Mouse (Mus musculus): ENCODE measurements around the gene Gfi1b. TPM values are rescaled to one million over a fixed set of nuclear protein-coding genes. Genes with fewer than 3 reads are reported as not detected.

Gfi1b gene
- polyA plus RNA-seq, 1 experiment, result not detected

DNA sequence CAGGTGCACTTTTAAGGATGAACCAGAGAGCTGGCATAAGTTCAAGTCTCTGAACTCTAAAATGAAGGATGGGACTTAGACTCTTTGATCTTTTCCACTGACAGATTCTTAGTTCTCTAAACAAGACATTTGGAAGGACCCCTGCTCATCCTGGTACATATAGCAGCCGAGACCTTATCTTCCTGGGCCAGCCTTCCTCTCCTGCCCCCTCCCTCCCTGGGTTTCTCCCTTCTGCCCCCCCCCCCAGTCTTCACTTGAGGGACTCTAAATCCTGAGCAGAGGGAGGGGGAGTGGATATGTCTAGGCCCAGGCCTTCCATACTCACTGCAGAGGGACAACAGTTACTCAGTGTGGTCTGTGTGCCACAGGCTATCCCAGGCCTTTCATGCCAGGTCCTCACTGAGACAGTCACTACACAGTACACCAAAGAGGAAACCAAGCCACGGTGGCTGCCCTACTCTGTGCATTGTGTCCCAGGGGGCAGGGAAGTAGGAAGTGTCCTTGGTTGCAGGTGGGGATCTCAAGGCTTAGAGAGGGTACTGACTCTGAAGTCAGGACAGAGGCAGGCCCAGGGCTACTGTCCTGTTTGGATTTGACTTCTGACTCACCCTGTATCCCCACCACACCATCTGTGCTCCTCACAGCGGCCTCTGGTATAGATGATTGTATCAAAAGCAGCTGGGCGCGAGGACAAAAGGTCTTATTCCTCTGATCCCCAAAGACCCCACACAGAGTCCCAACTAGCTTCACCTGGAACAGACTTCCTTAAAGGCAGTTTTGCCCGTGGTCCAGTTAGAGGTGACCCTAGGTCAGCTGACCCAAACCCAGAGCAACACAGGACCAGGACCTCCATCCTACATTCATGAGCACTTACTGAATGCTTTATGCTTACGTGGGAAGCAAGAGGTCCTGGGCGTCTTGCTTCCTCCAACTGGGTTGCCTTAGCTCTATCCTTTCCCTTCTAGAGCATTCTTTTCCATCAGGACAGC, 4.0 kb downstream of the Gfi1b start:
- Histone ChIP-seq H3K79me3 (ENCODE audit: low read depth) (no peaks in the 10 kb centered on the region), H3K27me3 (ENCODE audit: control insufficient read depth, insufficient read depth, insufficient read length) (peaks cover 44% of the 10 kb centered on the region), H3K79me2 (ENCODE audit: control insufficient read depth, insufficient read depth) (no peaks in the 10 kb centered on the region), H3ac (ENCODE audit: control insufficient read depth, insufficient read length, low read depth) (no peak overlapping the region), H3K36me3 (ENCODE audit: control insufficient read depth, insufficient read depth) (no peaks in the 10 kb centered on the region), H3K4me3 (ENCODE audit: insufficient read depth, poor library complexity, severe bottlenecking) (no peak overlapping the region)
- TF ChIP-seq MYOD1 (IDR thresholded peaks at IDR 0.05; ENCODE audit: control insufficient read depth, insufficient read length, low read depth), result no peak
- TF ChIP-seq USF1 (IDR thresholded peaks at IDR 0.05; ENCODE audit: low read depth), result no peak
- no peak for TF ChIP-seq MAX (IDR thresholded peaks at IDR 0.05)
- no peak for TF ChIP-seq CTCF (IDR thresholded peaks at IDR 0.05; ENCODE audit: control insufficient read depth, insufficient read depth, insufficient read length)
- TF ChIP-seq CEBPB (IDR thresholded peaks at IDR 0.05; ENCODE audit: low read depth), result no peak
- no peak for TF ChIP-seq FOSL1 (IDR thresholded peaks at IDR 0.05; ENCODE audit: insufficient read depth, low read length, poor library complexity, severe bottlenecking)
- TF ChIP-seq MYOG (IDR thresholded peaks at IDR 0.05; ENCODE audit: control insufficient read depth, extremely low read depth, insufficient read length), result no peak

DNA sequence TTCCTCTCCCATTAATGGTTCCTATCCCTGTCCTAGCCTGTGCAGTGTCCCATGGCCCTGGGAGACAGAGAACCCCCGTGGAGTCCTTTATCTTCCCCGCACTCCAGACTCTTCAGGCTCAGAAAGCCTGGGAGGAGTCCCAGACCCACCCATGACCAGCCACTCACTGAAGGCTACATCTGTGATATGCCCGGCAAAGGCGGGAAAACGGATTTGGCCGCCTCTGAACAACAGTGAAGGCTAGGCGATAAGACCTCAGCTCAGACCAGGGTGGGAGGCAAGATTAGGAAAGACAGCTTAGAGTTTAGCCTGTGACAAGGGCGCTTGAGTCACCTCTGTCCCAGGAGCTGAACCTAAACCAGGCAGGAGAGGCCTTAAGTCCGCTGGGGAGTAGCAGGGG, 4.9 kb downstream of the Gfi1b start:
- Histone ChIP-seq H3K79me3 (ENCODE audit: low read depth) (no peaks in the 10 kb centered on the region), H3ac (ENCODE audit: control insufficient read depth, insufficient read length, low read depth) (no peak overlapping the region), H3K79me2 (ENCODE audit: control insufficient read depth, insufficient read depth) (no peaks in the 10 kb centered on the region), H3K27me3 (ENCODE audit: control insufficient read depth, insufficient read depth, insufficient read length) (peaks cover 44% of the 10 kb centered on the region), H3K36me3 (ENCODE audit: control insufficient read depth, insufficient read depth) (no peaks in the 10 kb centered on the region), H3K4me3 (ENCODE audit: insufficient read depth, poor library complexity, severe bottlenecking) (no peak overlapping the region)
- no peak for TF ChIP-seq MYOG (IDR thresholded peaks at IDR 0.05; ENCODE audit: control insufficient read depth, extremely low read depth, insufficient read length)
- TF ChIP-seq USF1 (IDR thresholded peaks at IDR 0.05; ENCODE audit: low read depth), result no peak
- TF ChIP-seq FOSL1 (IDR thresholded peaks at IDR 0.05; ENCODE audit: insufficient read depth, low read length, poor library complexity, severe bottlenecking), result no peak
- TF ChIP-seq MAX (IDR thresholded peaks at IDR 0.05), result no peak
- no peak for TF ChIP-seq CTCF (IDR thresholded peaks at IDR 0.05; ENCODE audit: control insufficient read depth, insufficient read depth, insufficient read length)
- no peak for TF ChIP-seq CEBPB (IDR thresholded peaks at IDR 0.05; ENCODE audit: low read depth)
- TF ChIP-seq MYOD1 (IDR thresholded peaks at IDR 0.05; ENCODE audit: control insufficient read depth, insufficient read length, low read depth), result no peak

DNA sequence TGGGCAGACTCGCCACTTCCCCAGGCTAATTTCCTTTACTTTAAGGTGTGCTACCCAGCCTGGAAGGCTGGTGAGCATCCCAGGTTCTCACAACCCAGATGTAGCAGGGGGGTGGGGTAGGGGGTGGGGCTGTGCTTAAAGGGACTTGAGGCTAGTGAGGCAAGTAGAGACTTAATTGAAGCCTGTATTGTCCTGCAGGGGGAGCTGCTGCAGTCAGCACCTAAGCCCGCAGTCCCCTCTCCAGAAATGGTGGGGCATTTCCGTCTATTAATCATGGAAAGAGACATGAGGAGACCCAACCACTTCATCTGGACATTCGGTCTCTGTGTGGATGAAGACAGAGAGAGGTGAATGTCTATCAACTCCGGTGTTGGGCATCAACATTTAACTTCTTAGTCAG, 5.4 kb downstream of the Gfi1b start:
- Histone ChIP-seq H3K79me3 (ENCODE audit: low read depth) (no peaks in the 10 kb centered on the region), H3K27me3 (ENCODE audit: control insufficient read depth, insufficient read depth, insufficient read length) (peaks cover 44% of the 10 kb centered on the region), H3ac (ENCODE audit: control insufficient read depth, insufficient read length, low read depth) (no peak overlapping the region), H3K79me2 (ENCODE audit: control insufficient read depth, insufficient read depth) (no peaks in the 10 kb centered on the region), H3K36me3 (ENCODE audit: control insufficient read depth, insufficient read depth) (no peaks in the 10 kb centered on the region), H3K4me3 (ENCODE audit: insufficient read depth, poor library complexity, severe bottlenecking) (no peak overlapping the region)
- TF ChIP-seq CEBPB (IDR thresholded peaks at IDR 0.05; ENCODE audit: low read depth) (no peak), CTCF (IDR thresholded peaks at IDR 0.05; ENCODE audit: control insufficient read depth, insufficient read depth, insufficient read length) (no peak), MAX (IDR thresholded peaks at IDR 0.05) (no peak), MYOD1 (IDR thresholded peaks at IDR 0.05; ENCODE audit: control insufficient read depth, insufficient read length, low read depth) (no peak), USF1 (IDR thresholded peaks at IDR 0.05; ENCODE audit: low read depth) (no peak), FOSL1 (IDR thresholded peaks at IDR 0.05; ENCODE audit: insufficient read depth, low read length, poor library complexity, severe bottlenecking) (no peak), MYOG (IDR thresholded peaks at IDR 0.05; ENCODE audit: control insufficient read depth, extremely low read depth, insufficient read length) (no peak)

DNA sequence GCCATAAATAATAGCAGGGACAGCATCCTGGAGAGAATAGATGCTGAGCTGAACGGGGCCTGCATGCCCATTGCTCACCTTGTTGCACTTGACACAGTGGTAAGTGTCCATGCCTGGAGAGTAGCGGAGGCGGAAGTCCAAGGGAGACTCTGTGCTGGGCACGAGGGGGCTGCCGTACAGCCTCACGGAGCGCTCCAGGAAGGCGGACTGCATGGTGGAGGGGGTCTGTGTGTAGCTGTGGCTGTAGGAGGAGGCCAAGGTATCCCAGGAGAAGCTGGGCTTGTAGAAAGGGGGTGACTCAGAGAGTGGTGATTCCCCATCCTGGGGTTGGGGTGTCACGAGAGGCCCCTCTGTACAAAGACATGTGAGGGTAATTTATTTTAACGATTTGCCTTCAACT, 8.2 kb downstream of the Gfi1b start:
- no peaks in the 10 kb centered on the region for H3K36me3 ChIP-seq (ENCODE audit: control insufficient read depth, insufficient read depth)
- no peak overlapping the region for H3K4me3 ChIP-seq (ENCODE audit: insufficient read depth, poor library complexity, severe bottlenecking)
- H3K79me2 ChIP-seq (ENCODE audit: control insufficient read depth, insufficient read depth), result no peaks in the 10 kb centered on the region
- TF ChIP-seq USF1 (IDR thresholded peaks at IDR 0.05; ENCODE audit: low read depth) (no peak), CEBPB (IDR thresholded peaks at IDR 0.05; ENCODE audit: low read depth) (no peak), MAX (IDR thresholded peaks at IDR 0.05) (no peak), MYOD1 (IDR thresholded peaks at IDR 0.05; ENCODE audit: control insufficient read depth, insufficient read length, low read depth) (no peak), CTCF (IDR thresholded peaks at IDR 0.05; ENCODE audit: control insufficient read depth, insufficient read depth, insufficient read length) (no peak), MYOG (IDR thresholded peaks at IDR 0.05; ENCODE audit: control insufficient read depth, extremely low read depth, insufficient read length) (no peak), FOSL1 (IDR thresholded peaks at IDR 0.05; ENCODE audit: insufficient read depth, low read length, poor library complexity, severe bottlenecking) (no peak)
- no peak overlapping the region for H3ac ChIP-seq (ENCODE audit: control insufficient read depth, insufficient read length, low read depth)
- no peaks in the 10 kb centered on the region for H3K79me3 ChIP-seq (ENCODE audit: low read depth)
- peaks cover 21% of the 10 kb centered on the region for H3K27me3 ChIP-seq (ENCODE audit: control insufficient read depth, insufficient read depth, insufficient read length)

GRCm38 (mm10) chr2:28612436-28613063, 9.2 kb downstream of the Gfi1b start:
- no peak overlapping the region for H3ac ChIP-seq (ENCODE audit: control insufficient read depth, insufficient read length, low read depth)
- no peaks in the 10 kb centered on the region for H3K79me2 ChIP-seq (ENCODE audit: control insufficient read depth, insufficient read depth)
- H3K79me3 ChIP-seq (ENCODE audit: low read depth), result no peaks in the 10 kb centered on the region
- peaks cover 14% of the 10 kb centered on the region for H3K27me3 ChIP-seq (ENCODE audit: control insufficient read depth, insufficient read depth, insufficient read length)
- TF ChIP-seq FOSL1 (IDR thresholded peaks at IDR 0.05; ENCODE audit: insufficient read depth, low read length, poor library complexity, severe bottlenecking), result no peak
- TF ChIP-seq CTCF (IDR thresholded peaks at IDR 0.05; ENCODE audit: control insufficient read depth, insufficient read depth, insufficient read length), result no peak
- no peak for TF ChIP-seq CEBPB (IDR thresholded peaks at IDR 0.05; ENCODE audit: low read depth)
- no peak for TF ChIP-seq USF1 (IDR thresholded peaks at IDR 0.05; ENCODE audit: low read depth)
- TF ChIP-seq MAX (IDR thresholded peaks at IDR 0.05), result no peak
- TF ChIP-seq MYOD1 (IDR thresholded peaks at IDR 0.05; ENCODE audit: control insufficient read depth, insufficient read length, low read depth), result no peak
- TF ChIP-seq MYOG (IDR thresholded peaks at IDR 0.05; ENCODE audit: control insufficient read depth, extremely low read depth, insufficient read length), result no peak
- no peaks in the 10 kb centered on the region for H3K36me3 ChIP-seq (ENCODE audit: control insufficient read depth, insufficient read depth)
- H3K4me3 ChIP-seq (ENCODE audit: insufficient read depth, poor library complexity, severe bottlenecking), result no peak overlapping the region
